Mouse (Mus musculus) intestine, postnatal 0 days (tissue): ENCODE measurements around the gene Txnrd1. TPM values are rescaled to one million over a fixed set of nuclear protein-coding genes. Genes with fewer than 3 reads are reported as not detected.

ENCODE experiments used
- ATAC-seq: fragments of 200-750 bp; cut with Nextera tagmentation; 2 replicates; pipeline ENCODE4 v1.8.0; 2017; ENCODE audit warnings: mild to moderate bottlenecking, moderate TSS enrichment, moderate library complexity
- H3K27ac ChIP-seq: fragments of 300-500 bp; sonication (generic); 2 replicates; pipeline ENCODE4 v1.5.1; 2014; ENCODE audit warnings: mild to moderate bottlenecking, low read depth, low read length, moderate library complexity
- H3K27me3 ChIP-seq: fragments of 300-500 bp; sonication (generic); replicated peaks from 2 replicates; pipeline ENCODE4 v1.6.1; 2014; ENCODE audit warnings: low read length, mixed read lengths; ENCODE audit not compliant: control insufficient read depth, insufficient read depth
- H3K36me3 ChIP-seq: fragments of 300-500 bp; sonication (generic); 2 replicates; pipeline ENCODE4 v1.6.1; 2014; ENCODE audit warnings: mild to moderate bottlenecking, moderate library complexity; ENCODE audit not compliant: control insufficient read depth, insufficient read depth
- H3K4me1 ChIP-seq: fragments of 300-500 bp; sonication (generic); replicated peaks from 2 replicates; pipeline ENCODE4 v1.6.1; 2014; ENCODE audit warnings: antibody characterized with exemption, low read length, mixed read lengths; ENCODE audit not compliant: control insufficient read depth, insufficient read depth
- H3K4me2 ChIP-seq: fragments of 300-500 bp; sonication (generic); replicated peaks from 2 replicates; pipeline ENCODE4 v1.6.1; 2014; ENCODE audit warnings: low read depth, mild to moderate bottlenecking, moderate library complexity
- H3K4me3 ChIP-seq: fragments of 300-500 bp; sonication (generic); 2 replicates; pipeline ENCODE4 v1.5.1; 2014; ENCODE audit warnings: low read depth, low read length
- H3K9ac ChIP-seq: fragments of 300-500 bp; sonication (generic); 2 replicates; pipeline ENCODE4 v1.6.1; 2014; ENCODE audit warnings: mild to moderate bottlenecking, low read depth, low read length
- H3K9me3 ChIP-seq: fragments of 300-500 bp; sonication (generic); 2 replicates; pipeline ENCODE4 v1.6.1; 2016; ENCODE audit warnings: mixed run types; ENCODE audit not compliant: control insufficient read depth
- CTCF ChIP-seq: sonication (generic); IDR thresholded peaks from 2 replicates; pipeline ENCODE4 v1.5.1; 2016; ENCODE audit warnings: low read depth, mild to moderate bottlenecking, control low read depth, antibody characterized with exemption, moderate library complexity
- WGBS: fragments of 180-500 bp; shearing (Covaris S2); extraction: QIAGEN DNeasy Blood & Tissue Kit; methylation state at CpG from one replicate; pipeline ENCODE4 v1.1.7; 2014; 5-methylcytosine and 5-hydroxymethylcytosine counted together
- polyA plus RNA-seq: library from polyadenylated mRNA; unstranded; fragments of >200 nt; fragmentation: Nextera tagmentation; extraction: Ambion mirVana; gene quantifications from 2 replicates; pipeline ENCODE4 v1.2.1, GENCODE M21; 2015

Gene Txnrd1
- polyA plus RNA-seq, 1 experiment from 2014 or later = 67.7 TPM

DNA sequence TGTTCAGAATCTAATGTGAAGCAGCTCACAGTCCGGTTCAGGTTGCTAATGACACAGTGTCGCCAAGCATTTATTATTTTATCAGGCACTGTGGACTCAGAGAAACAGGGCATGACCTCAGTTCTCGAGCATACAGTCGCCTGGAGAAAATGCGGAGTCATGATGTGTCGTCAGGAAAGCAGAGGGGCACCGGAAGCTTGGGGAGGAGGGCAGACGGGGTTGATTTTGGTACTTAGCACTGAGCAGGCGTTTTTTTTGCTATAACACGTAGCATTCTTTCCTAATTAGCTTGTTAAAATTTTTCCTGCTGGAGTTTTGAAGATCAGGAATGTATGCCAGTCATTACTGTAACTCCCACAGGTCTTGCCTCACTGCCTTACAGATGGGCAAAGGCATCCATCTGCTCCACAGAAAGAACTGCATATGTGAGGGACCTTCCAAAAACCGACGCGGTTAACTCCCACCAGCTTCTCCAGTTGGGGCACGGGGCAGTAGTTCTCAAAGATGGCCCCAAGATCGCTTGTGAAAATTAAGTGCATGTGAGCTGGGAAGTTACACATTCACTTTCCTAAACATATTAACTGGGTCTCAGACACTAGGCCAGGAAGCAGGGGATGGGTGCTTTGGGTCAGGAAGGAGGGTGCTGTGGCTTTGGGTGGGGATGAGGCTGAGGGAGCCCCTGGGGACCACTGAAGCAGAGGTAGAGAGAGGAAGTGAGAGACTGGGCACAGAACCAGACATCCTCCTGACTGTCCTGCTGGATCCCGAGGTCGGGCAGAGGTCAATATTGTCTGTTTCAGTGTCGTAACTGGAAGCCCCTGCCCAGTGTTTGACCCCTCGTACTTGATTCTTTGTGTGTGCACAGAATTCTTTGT is 19.4 kb upstream of the Txnrd1 start:
- WGBS = 39% methylated on average over 19 of the region's 19 CpGs
- Histone ChIP-seq H3K4me3 (no peak overlapping the region), H3K9me3 (no peaks in the 10 kb centered on the region), H3K9ac (no peak overlapping the region), H3K4me2 (no peak overlapping the region), H3K27ac (no peak overlapping the region), H3K36me3 (no peaks in the 10 kb centered on the region), H3K4me1 (no peaks in the 10 kb centered on the region), H3K27me3 (no peaks in the 10 kb centered on the region)
- TF ChIP-seq CTCF = no peak
- ATAC-seq = no peak

DNA sequence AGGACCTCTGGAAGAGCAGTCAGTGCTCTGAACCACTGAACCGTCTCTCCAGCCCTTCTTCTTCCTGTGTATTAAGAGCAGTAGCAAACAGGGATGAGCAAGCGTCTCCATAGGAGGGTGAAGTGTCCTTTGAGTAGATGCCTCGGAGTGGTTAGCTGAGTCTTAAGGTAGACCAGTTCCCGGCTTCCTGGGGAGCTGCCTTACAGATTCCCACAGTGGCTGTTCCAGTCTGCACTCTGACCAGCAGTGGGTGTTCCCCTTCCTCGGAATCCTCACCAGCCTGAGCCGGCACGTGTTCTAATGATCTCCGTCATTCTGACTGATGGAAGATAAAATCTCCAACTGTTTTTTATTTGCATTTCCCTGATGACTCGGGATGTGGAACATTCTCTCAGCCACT is 17.3 kb upstream of the Txnrd1 start:
- Histone ChIP-seq H3K27me3 (no peaks in the 10 kb centered on the region), H3K4me2 (no peak overlapping the region), H3K4me1 (no peaks in the 10 kb centered on the region), H3K9me3 (no peaks in the 10 kb centered on the region), H3K27ac (no peak overlapping the region), H3K4me3 (no peak overlapping the region), H3K36me3 (no peaks in the 10 kb centered on the region), H3K9ac (no peak overlapping the region)
- no peak for TF ChIP-seq CTCF
- ATAC-seq = no peak
- WGBS = 75% methylated on average over 9 of the region's 9 CpGs

DNA sequence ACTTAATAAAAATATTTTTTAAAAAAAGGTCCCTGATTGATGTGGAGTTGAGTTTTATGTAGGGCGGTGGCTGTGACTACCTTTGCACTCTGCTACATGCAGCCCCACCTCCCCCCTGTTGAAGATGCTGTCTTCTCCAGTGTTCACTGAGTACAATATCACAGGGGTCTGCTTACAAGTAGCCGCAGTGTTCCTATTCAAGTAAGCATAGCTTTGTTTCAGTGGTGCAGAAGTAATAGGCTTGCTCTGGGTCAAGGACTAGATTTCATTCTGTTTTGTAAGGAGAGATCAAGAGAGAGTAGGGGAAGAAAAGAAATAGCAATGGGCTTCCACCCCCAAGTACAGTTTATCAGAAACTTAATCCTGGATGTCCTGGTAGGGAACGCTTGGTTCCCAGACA is 16.2 kb upstream of the Txnrd1 start:
- Histone ChIP-seq H3K27ac (no peak overlapping the region), H3K4me1 (no peaks in the 10 kb centered on the region), H3K36me3 (no peaks in the 10 kb centered on the region), H3K9ac (no peak overlapping the region), H3K9me3 (no peaks in the 10 kb centered on the region), H3K4me2 (no peak overlapping the region), H3K4me3 (no peak overlapping the region), H3K27me3 (no peaks in the 10 kb centered on the region)
- TF ChIP-seq CTCF = no peak
- WGBS = 94% methylated on average over 3 of the region's 3 CpGs
- ATAC-seq = no peak

DNA sequence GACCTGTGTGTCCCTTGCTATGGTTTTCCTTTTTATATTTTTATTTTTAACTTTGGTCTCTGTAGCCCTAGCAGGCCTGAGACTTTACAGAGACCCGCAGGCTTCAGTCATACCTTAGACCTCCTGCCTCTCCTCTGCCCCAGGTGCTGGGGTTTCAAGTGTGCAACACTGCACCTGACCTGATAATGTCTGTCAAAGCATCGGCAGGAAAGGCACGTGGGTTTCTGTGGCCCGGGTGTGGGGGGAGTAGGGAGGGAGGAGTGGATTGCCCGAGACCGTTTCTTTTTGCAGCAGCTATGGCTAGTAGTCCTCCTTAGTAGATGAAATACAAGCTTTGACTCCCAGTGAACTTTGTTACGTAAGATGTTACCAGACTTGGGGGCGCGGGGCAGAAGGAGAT is 15.8 kb upstream of the Txnrd1 start:
- no peak overlapping the region for H3K27ac ChIP-seq
- H3K4me3 ChIP-seq = no peak overlapping the region
- H3K4me1 ChIP-seq = no peaks in the 10 kb centered on the region
- H3K4me2 ChIP-seq = no peak overlapping the region
- no peaks in the 10 kb centered on the region for H3K9me3 ChIP-seq
- H3K9ac ChIP-seq = no peak overlapping the region
- no peak for TF ChIP-seq CTCF
- no peaks in the 10 kb centered on the region for H3K27me3 ChIP-seq
- WGBS = 61% methylated on average over 9 of the region's 9 CpGs
- H3K36me3 ChIP-seq = no peaks in the 10 kb centered on the region
- no peak for ATAC-seq

DNA sequence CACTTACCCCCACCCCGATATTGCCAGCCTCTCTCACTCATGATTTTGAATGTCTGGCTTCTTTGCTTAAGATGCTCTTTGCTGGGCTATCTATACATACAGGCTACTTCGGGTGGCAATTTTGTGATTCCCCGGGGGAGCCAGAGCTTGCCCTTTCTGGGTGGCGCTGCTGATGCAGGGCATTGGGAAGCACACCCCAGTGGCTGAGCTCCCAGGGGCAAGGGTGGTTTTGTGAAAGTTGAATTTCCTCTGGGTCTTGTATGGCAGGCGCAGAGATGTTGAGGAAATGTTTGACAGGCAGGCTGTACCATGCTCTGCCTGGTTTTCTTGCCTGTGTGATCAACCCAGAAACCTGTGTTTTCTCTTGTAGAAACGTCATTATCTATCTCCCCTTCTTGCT is 15.1 kb upstream of the Txnrd1 start:
- 88% methylated on average over 6 of the region's 6 CpGs for WGBS
- ATAC-seq = no peak
- no peak overlapping the region for H3K4me3 ChIP-seq
- no peak overlapping the region for H3K9ac ChIP-seq
- no peak for TF ChIP-seq CTCF
- no peaks in the 10 kb centered on the region for H3K4me1 ChIP-seq
- H3K4me2 ChIP-seq = no peak overlapping the region
- H3K9me3 ChIP-seq = no peaks in the 10 kb centered on the region
- no peaks in the 10 kb centered on the region for H3K27me3 ChIP-seq
- no peaks in the 10 kb centered on the region for H3K36me3 ChIP-seq
- no peak overlapping the region for H3K27ac ChIP-seq

DNA sequence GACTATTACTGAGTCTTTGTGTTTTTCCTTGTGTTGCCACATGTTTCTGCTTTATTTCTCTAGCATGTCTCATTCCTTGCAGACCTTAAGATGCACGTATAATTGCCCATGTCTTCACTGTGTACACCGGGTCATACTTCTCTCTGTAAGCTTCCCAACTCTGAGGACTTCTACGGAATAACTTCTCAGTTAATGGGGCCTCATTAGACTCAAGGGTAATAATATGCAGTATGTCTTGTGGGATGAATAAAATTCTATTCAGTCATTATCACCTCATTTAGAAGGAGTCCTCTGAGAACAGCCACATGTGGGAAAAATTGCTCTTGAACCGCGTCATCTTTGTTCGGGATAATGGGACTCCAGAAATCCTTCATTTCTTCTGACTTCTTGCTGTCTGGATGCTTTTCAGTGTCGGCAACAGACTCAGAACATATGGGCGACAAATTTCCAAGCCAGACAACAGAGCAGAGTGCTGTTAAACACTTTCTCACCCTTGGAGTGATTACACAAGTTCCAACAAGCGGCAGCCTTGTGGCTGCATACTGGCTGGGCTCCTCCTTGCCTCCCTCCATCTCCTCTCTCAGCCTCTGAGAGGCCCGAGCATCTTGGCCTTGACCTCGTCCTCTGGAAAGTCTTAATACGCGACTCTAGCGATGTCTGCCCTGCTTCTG is 10.5 kb upstream of the Txnrd1 start:
- 73% methylated on average over 14 of the region's 14 CpGs for WGBS
- no peaks in the 10 kb centered on the region for H3K4me1 ChIP-seq
- ATAC-seq = no peak

More for the DNA sequence above, 10.5 kb upstream of the Txnrd1 start:
- H3K27ac ChIP-seq = no peak overlapping the region
- H3K36me3 ChIP-seq = no peaks in the 10 kb centered on the region
- no peak overlapping the region for H3K4me3 ChIP-seq
- no peak overlapping the region for H3K9ac ChIP-seq
- H3K27me3 ChIP-seq = no peaks in the 10 kb centered on the region
- no peak for TF ChIP-seq CTCF
- no peak overlapping the region for H3K4me2 ChIP-seq
- no peaks in the 10 kb centered on the region for H3K9me3 ChIP-seq
